Mouse (Mus musculus) stomach, postnatal 0 days (tissue): ENCODE data around the gene Mrpl52.

Experiments used
- CTCF ChIP-seq: IDR thresholded peaks from 2 replicates; pipeline ENCODE4 v1.5.1; 2016; ENCODE audit warnings: antibody characterized with exemption, low read depth, mild to moderate bottlenecking, moderate library complexity
- EP300 ChIP-seq: optimal IDR thresholded peaks from 2 replicates; pipeline ENCODE3; 2016; ENCODE audit warnings: antibody characterized with exemption

GRCm38 (mm10) chr14:54439610-54440009 lies 12.9 kb downstream of the Mrpl52 start:
- no peak for TF ChIP-seq CTCF
- no peak for TF ChIP-seq EP300
